Mouse (Mus musculus): ENCODE data around the gene Prpf39. TPM values are rescaled to one million over a fixed set of nuclear protein-coding genes. Genes with fewer than 3 reads are reported as not detected.

The Prpf39 gene
- polyA plus RNA-seq (2014; fragmentation: Illumina TruSeq; extraction: RNeasy Lipid Tissue Mini Kit (QIAGEN cat#74804); ENCODE audit: low read depth, low replicate concordance), result 54.0 TPM

GRCm38 (mm10) chr12:65036190-65036870 is at the start of gene Prpf39:
Gene Prpf39 (plus strand): TSS chr12:65036333.

GRCm38 (mm10) chr12:65073611-65074178 is 37.6 kb downstream of the Prpf39 start, which contains the start of gene Fkbp3:
Gene Fkbp3 (minus strand): TSS chr12:65074007.

GRCm38 (mm10) chr12:65075085-65075732 is 39.1 kb downstream of the Prpf39 start, which contains the start of gene Fancm:
Gene Fancm (plus strand): TSS chr12:65075603.

Other genes with a start within 250 kb of the Prpf39 start
- gene Gm527, start 118.4 kb upstream of the Prpf39 start, polyA plus RNA-seq (2014; fragmentation: Illumina TruSeq; extraction: RNeasy Lipid Tissue Mini Kit (QIAGEN cat#74804); ENCODE audit: low read depth, low replicate concordance), result 14.9 TPM
- 16.7 TPM for gene Klhl28, start 70.8 kb upstream of the Prpf39 start, polyA plus RNA-seq (2014; fragmentation: Illumina TruSeq; extraction: RNeasy Lipid Tissue Mini Kit (QIAGEN cat#74804); ENCODE audit: low read depth, low replicate concordance)
- 57.1 TPM for gene Togaram1, start 70.5 kb upstream of the Prpf39 start, polyA plus RNA-seq (2014; fragmentation: Illumina TruSeq; extraction: RNeasy Lipid Tissue Mini Kit (QIAGEN cat#74804); ENCODE audit: low read depth, low replicate concordance)
- 355 TPM for gene Fkbp3, start 37.7 kb downstream of the Prpf39 start, polyA plus RNA-seq (2014; fragmentation: Illumina TruSeq; extraction: RNeasy Lipid Tissue Mini Kit (QIAGEN cat#74804); ENCODE audit: low read depth, low replicate concordance)
- 7.1 TPM for gene Fancm, start 39.3 kb downstream of the Prpf39 start, polyA plus RNA-seq (2014; fragmentation: Illumina TruSeq; extraction: RNeasy Lipid Tissue Mini Kit (QIAGEN cat#74804); ENCODE audit: low read depth, low replicate concordance)
- 0.49 TPM for gene Mis18bp1, start 136.3 kb downstream of the Prpf39 start, polyA plus RNA-seq (2014; fragmentation: Illumina TruSeq; extraction: RNeasy Lipid Tissue Mini Kit (QIAGEN cat#74804); ENCODE audit: low read depth, low replicate concordance)
- not detected for gene Wdr20rt, start 189.2 kb downstream of the Prpf39 start, polyA plus RNA-seq (2014; fragmentation: Illumina TruSeq; extraction: RNeasy Lipid Tissue Mini Kit (QIAGEN cat#74804); ENCODE audit: low read depth, low replicate concordance)